8 mouse cellular contexts compared by ENCODE assay signal in the genomic region with DNA sequence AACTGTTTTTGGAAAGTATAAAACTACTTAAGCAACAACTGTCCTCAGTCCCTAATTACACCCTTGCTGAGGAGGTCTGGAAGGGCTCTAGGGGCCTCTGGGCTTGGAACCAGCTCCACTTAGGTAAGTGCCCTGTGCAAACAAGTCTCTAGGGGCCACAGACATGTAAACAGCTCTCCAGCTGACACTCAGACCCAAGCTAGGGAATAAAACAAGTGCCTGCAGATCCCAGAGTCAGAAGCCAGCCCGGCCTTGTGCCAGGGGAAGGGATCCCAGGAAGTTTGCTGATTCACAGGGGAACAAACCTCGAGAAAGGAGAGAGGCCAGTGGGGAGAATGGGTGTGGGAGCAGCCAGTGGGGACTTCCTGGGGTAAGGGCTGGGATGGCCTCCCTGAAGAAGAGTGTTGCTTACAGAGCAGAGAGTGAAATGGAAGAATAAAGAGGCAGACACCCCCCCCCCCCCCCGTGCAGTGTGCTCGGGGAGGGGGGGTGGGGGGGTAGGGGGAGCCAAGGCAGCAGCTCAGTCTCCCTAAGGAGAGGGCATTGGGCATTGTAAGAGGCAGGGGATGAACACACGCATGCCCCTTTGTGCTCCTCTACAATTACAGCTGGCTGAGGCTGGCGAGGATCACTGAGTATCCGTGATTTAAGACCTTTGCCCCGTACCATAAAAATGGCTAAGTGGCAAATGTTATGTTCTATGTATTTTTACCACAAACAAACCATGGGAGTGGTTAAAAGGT.
DNase-seq lines count a peak whose midpoint lies in the region; ATAC-seq and TF ChIP-seq lines count a peak whose summit lies in the region.

No protein-coding gene starts in this region.

- H3K4me1 ChIP-seq in hindbrain, embryonic 11.5 days (replicated peaks; ENCODE audit: control insufficient read depth, insufficient read depth, low read length): peaks cover 7% of the 10 kb centered on the region; the same call in 1 of the 2 replicates
- H3K4me1 ChIP-seq in hindbrain, postnatal 0 days (ENCODE audit: insufficient read depth, low read length): 0 out of 2 replicates have a peak, but pooled peaks cover 8% of the 10 kb centered on the region
- peaks cover 15% of the 10 kb centered on the region for H3K4me1 ChIP-seq in midbrain, embryonic 16.5 days (ENCODE audit: control insufficient read depth, insufficient read depth, low read length)

- H3K9ac ChIP-seq in hindbrain, embryonic 11.5 days (ENCODE audit: low read depth, low read length): 0 out of 2 replicates have a peak overlapping the region, but pooled peaks have one; percentile 23
- no peak overlapping the region for H3K9ac ChIP-seq in hindbrain, postnatal 0 days (replicated peaks; ENCODE audit: low read length)
- H3K9ac ChIP-seq in midbrain, embryonic 16.5 days (ENCODE audit: low read depth, low read length): no peak overlapping the region

- H3K27me3 ChIP-seq in hindbrain, embryonic 11.5 days (ENCODE audit: control insufficient read depth, insufficient read depth, low read length): no peaks in the 10 kb centered on the region
- H3K27me3 ChIP-seq in hindbrain, postnatal 0 days (ENCODE audit: insufficient read depth, low read length): no peaks in the 10 kb centered on the region
- no peaks in the 10 kb centered on the region for H3K27me3 ChIP-seq in midbrain, embryonic 16.5 days (ENCODE audit: control insufficient read depth, insufficient read depth, low read depth, low read length)

- no peaks in the 10 kb centered on the region for H3K36me3 ChIP-seq in hindbrain, embryonic 11.5 days (ENCODE audit: control insufficient read depth, insufficient read depth, low read length)
- H3K36me3 ChIP-seq in hindbrain, postnatal 0 days (ENCODE audit: insufficient read depth, low read length): no peaks in the 10 kb centered on the region
- no peaks in the 10 kb centered on the region for H3K36me3 ChIP-seq in midbrain, embryonic 16.5 days (ENCODE audit: control insufficient read depth, insufficient read depth, low read length)

- no peak overlapping the region for H3K27ac ChIP-seq in hindbrain, embryonic 11.5 days (ENCODE audit: low read depth, low read length)
- H3K27ac ChIP-seq in hindbrain, postnatal 0 days: no peak overlapping the region
- H3K27ac ChIP-seq in midbrain, embryonic 16.5 days (ENCODE audit: low read length): peak overlapping the region; percentile 38; the same call in 1 of the 2 replicates

- ATAC-seq in hindbrain, embryonic 11.5 days (ENCODE audit: low FRiP score): 0 out of 2 replicates have a peak, but pooled peaks have one; percentile 40
- no peak for ATAC-seq in hindbrain, postnatal 0 days
- ATAC-seq in midbrain, embryonic 16.5 days: 0 out of 2 replicates have a peak, but pooled peaks have one; percentile 33
- ATAC-seq in megakaryocyte-erythroid progenitor cell, adult 5-6 weeks (replicated peaks; ENCODE audit: low FRiP score, low TSS enrichment, poor library complexity, severe bottlenecking): no peak

- H3K4me2 ChIP-seq in hindbrain, embryonic 11.5 days (replicated peaks; ENCODE audit: low read depth, low read length): no peak overlapping the region
- no peak overlapping the region for H3K4me2 ChIP-seq in hindbrain, postnatal 0 days (ENCODE audit: low read depth, low read length)
- no peak overlapping the region for H3K4me2 ChIP-seq in midbrain, embryonic 16.5 days (ENCODE audit: low read length)

- no peak for DNase-seq in hindbrain, embryonic 11.5 days (ENCODE audit: low spot score)
- DNase-seq in hindbrain, postnatal 0 days (ENCODE audit: low spot score): no peak
- peak; percentile 84 for DNase-seq in fat pad, adult 2 months (ENCODE audit: extremely low read depth, low read depth, low spot score)
- DNase-seq in kidney, postnatal 14 days: peak; percentile 44
- no peak for DNase-seq in ovary, adult 18-20 months (ENCODE audit: low spot score)
- DNase-seq in retina, embryonic 14.5 days (ENCODE audit: low spot score): no peak

- TF ChIP-seq CTCF in hindbrain, postnatal 0 days (IDR thresholded peaks at IDR 0.05; ENCODE audit: low read depth): no peak

- H3K9me3 ChIP-seq in hindbrain, embryonic 11.5 days (ENCODE audit: control insufficient read depth, low read length): no peaks in the 10 kb centered on the region
- no peaks in the 10 kb centered on the region for H3K9me3 ChIP-seq in hindbrain, postnatal 0 days (ENCODE audit: low read length)
- no peaks in the 10 kb centered on the region for H3K9me3 ChIP-seq in midbrain, embryonic 16.5 days (replicated peaks; ENCODE audit: control insufficient read depth, low read length, poor library complexity, severe bottlenecking)

- H3K4me3 ChIP-seq in hindbrain, embryonic 11.5 days (ENCODE audit: low read depth, low read length): no peak overlapping the region
- no peak overlapping the region for H3K4me3 ChIP-seq in hindbrain, postnatal 0 days (ENCODE audit: low read length)
- no peak overlapping the region for H3K4me3 ChIP-seq in midbrain, embryonic 16.5 days (ENCODE audit: low read depth, low read length)

- 28% methylated on average over 6 of the region's 8 CpGs for WGBS in hindbrain, embryonic 11.5 days
- WGBS in hindbrain, postnatal 0 days: 27% methylated on average over 6 of the region's 8 CpGs
- WGBS in midbrain, embryonic 16.5 days: 22% methylated on average over 6 of the region's 8 CpGs

Comparison
In these comparisons a context has a peak if more than half of its experiments do, and no peak if none do; other contexts are left out.
1. ATAC-seq: peak in hindbrain, embryonic 11.5 days (single experiment) and midbrain, embryonic 16.5 days (single experiment); none in hindbrain, postnatal 0 days (single experiment) and megakaryocyte-erythroid progenitor cell, adult 5-6 weeks (single experiment).
2. DNase-seq: peak in fat pad, adult 2 months (single experiment) and kidney, postnatal 14 days (single experiment); none in hindbrain, embryonic 11.5 days (single experiment), hindbrain, postnatal 0 days (single experiment), ovary, adult 18-20 months (single experiment) and retina, embryonic 14.5 days (single experiment).